Mouse (Mus musculus): ENCODE measurements around the gene Gpr107. TPM values are rescaled to one million over a fixed set of nuclear protein-coding genes. Genes with fewer than 3 reads are reported as not detected.
A peak's percentile ranks its signal among the peaks of the same experiment; 100 is the strongest.

Gpr107 gene
- polyA plus RNA-seq, 1 experiment from 2014 or later, result 9.8 TPM

DNA sequence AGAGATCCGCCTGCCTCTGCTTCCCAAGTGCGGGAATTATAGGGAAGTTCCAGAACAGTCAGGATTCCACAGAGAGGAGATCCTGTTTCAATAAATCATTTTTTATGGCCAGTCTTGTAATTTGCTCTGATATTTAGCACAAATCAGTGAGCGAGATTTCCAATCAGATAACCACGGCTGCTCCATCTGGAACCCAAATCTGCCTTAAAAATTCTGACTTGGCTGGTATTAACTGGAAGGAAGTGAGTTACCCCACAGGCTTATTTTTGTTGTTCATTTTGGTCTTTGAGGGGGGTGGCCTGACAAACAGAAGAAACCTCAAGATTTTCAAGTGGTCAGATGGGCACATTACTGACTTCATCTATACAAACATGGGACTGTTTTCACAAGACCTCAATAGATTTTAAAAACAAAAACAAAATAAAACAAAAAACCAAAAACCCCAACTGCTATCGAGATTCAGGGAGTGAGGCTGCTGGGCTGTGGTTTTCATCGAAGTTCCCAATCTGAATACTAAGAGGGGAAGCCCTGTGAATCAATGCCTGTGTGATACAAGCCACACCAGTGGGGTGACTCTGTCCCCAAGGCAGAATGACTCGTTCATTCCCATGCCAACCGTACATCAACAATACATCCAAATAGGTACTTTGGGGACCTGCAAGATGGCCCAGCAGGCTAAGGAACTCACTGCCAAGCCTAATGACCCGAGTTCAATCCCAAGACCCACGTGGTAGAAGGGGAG lies 33.3 kb upstream of the Gpr107 start:
- Histone ChIP-seq H3K27ac (ENCODE audit: low read depth) (no peak overlapping the region), H3K4me1 (ENCODE audit: insufficient read depth) (peaks cover 26% of the 10 kb centered on the region), H3K9me3 (ENCODE audit: low read length) (no peaks in the 10 kb centered on the region), H3K9ac (replicated peaks) (no peak overlapping the region), H3K36me3 (replicated peaks; ENCODE audit: insufficient read depth, low read length) (no peaks in the 10 kb centered on the region), H3K4me3 (ENCODE audit: low read depth, low read length) (no peak overlapping the region), H3K27me3 (ENCODE audit: insufficient read depth, low read length) (no peaks in the 10 kb centered on the region), H3K4me2 (ENCODE audit: low read depth, low read length) (no peak overlapping the region)
- no peak for ATAC-seq
- no peak for TF ChIP-seq EP300 (IDR thresholded peaks at IDR 0.05; ENCODE audit: low read depth)
- no peak for TF ChIP-seq CTCF (IDR thresholded peaks at IDR 0.05; ENCODE audit: low read depth)
- WGBS (ENCODE audit: insufficient replicate concordance), result 65% methylated on average over 10 of the region's 10 CpGs
- DNase-seq, result no peak

DNA sequence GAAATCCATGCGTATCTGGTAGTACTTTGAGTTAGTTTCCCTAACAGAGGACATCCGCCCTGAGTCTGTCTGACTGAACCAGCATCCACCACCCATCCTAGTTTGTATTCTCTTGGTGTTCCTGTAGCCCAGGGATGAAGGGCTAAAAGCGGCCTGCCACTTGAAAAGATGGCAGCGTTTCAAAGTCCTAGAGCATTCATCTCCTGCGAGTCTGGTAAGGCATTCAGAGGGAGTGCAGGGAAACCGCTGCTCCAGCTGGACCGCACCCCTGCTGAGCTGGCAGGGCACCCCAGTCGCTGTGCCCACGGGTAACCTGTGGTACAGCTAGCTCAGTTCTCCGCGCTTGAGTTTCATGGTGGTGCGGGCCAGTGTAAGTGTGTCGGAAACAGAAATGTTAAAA lies 32.3 kb upstream of the Gpr107 start:
- TF ChIP-seq CTCF (IDR thresholded peaks at IDR 0.05; ENCODE audit: low read depth), result no peak
- TF ChIP-seq EP300 (IDR thresholded peaks at IDR 0.05; ENCODE audit: low read depth), result no peak
- WGBS (ENCODE audit: insufficient replicate concordance), result 74% methylated on average over 13 of the region's 13 CpGs
- H3K27ac ChIP-seq (ENCODE audit: low read depth), result peak overlapping the region; percentile 22; the same call in 1 of the 2 replicates
- no peaks in the 10 kb centered on the region for H3K36me3 ChIP-seq (replicated peaks; ENCODE audit: insufficient read depth, low read length)
- no peak overlapping the region for H3K9ac ChIP-seq (replicated peaks)
- DNase-seq, result no peak
- H3K9me3 ChIP-seq (ENCODE audit: low read length), result no peaks in the 10 kb centered on the region
- no peaks in the 10 kb centered on the region for H3K27me3 ChIP-seq (ENCODE audit: insufficient read depth, low read length)
- H3K4me2 ChIP-seq (ENCODE audit: low read depth, low read length), result no peak overlapping the region
- peaks cover 27% of the 10 kb centered on the region for H3K4me1 ChIP-seq (ENCODE audit: insufficient read depth)
- ATAC-seq, result no peak
- no peak overlapping the region for H3K4me3 ChIP-seq (ENCODE audit: low read depth, low read length)

DNA sequence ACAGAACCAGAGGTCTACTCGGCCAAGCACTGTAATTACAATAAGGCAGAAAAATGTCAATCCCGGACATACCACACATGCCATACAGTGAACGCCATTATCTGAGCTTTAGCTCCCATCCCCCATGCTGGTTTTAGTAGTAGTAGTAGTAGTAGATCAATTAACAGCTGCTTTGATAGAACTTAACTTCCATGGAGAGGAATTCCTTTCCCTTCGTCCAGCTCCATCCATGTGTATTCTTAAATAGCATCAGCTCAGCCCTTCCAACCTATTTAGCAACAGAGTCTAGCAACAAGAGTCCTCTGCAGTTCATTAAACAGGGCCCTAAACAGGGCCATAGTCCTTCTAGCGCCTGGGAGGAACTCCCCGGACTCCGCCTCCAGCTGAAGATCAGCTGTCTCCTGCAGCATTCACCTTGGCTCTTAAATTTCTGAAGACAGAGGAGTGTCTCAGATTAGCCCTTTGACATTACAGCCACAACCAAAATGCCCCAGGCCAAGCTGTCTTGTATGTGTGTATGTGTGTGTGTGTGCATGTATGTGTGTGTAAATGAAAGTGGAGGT lies 30.9 kb upstream of the Gpr107 start:
- Histone ChIP-seq H3K9ac (replicated peaks) (no peak overlapping the region), H3K4me1 (ENCODE audit: insufficient read depth) (peaks cover 15% of the 10 kb centered on the region), H3K27me3 (ENCODE audit: insufficient read depth, low read length) (no peaks in the 10 kb centered on the region), H3K4me3 (ENCODE audit: low read depth, low read length) (no peak overlapping the region), H3K4me2 (ENCODE audit: low read depth, low read length) (no peak overlapping the region), H3K27ac (ENCODE audit: low read depth) (no peak overlapping the region), H3K9me3 (ENCODE audit: low read length) (no peaks in the 10 kb centered on the region), H3K36me3 (replicated peaks; ENCODE audit: insufficient read depth, low read length) (no peaks in the 10 kb centered on the region)
- TF ChIP-seq EP300 (IDR thresholded peaks at IDR 0.05; ENCODE audit: low read depth), result no peak
- TF ChIP-seq CTCF (IDR thresholded peaks at IDR 0.05; ENCODE audit: low read depth), result no peak
- no peak for ATAC-seq
- WGBS (ENCODE audit: insufficient replicate concordance), result 64% methylated on average over 7 of the region's 7 CpGs
- no peak for DNase-seq

DNA sequence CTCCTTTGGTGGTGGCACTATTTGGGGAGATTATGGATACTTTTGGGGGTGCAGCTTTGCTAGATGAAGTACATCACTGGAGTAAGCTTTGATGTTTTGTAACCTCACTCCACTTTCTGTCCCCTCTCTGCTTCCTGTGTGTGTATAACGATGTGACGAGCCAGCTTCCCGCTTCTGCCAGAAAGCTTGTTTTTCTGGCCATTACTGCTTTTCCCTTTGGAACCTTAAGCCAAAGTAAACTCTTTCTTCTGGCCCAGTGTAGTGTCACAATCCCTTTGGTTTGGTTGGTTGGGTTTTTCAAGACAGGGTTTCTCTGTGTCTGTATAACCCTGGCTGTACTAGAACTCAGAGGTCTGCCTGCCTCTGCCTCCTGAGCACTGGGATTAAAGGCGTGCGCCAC lies 29.3 kb upstream of the Gpr107 start:
- Histone ChIP-seq H3K4me3 (ENCODE audit: low read depth, low read length) (no peak overlapping the region), H3K36me3 (replicated peaks; ENCODE audit: insufficient read depth, low read length) (no peaks in the 10 kb centered on the region), H3K27ac (ENCODE audit: low read depth) (no peak overlapping the region), H3K27me3 (ENCODE audit: insufficient read depth, low read length) (no peaks in the 10 kb centered on the region), H3K4me1 (ENCODE audit: insufficient read depth) (peaks cover 13% of the 10 kb centered on the region), H3K9ac (replicated peaks) (no peak overlapping the region), H3K4me2 (ENCODE audit: low read depth, low read length) (no peak overlapping the region), H3K9me3 (ENCODE audit: low read length) (no peaks in the 10 kb centered on the region)
- 76% methylated on average over 5 of the region's 5 CpGs for WGBS (ENCODE audit: insufficient replicate concordance)
- no peak for TF ChIP-seq EP300 (IDR thresholded peaks at IDR 0.05; ENCODE audit: low read depth)
- no peak for TF ChIP-seq CTCF (IDR thresholded peaks at IDR 0.05; ENCODE audit: low read depth)
- no peak for ATAC-seq
- DNase-seq, result no peak

DNA sequence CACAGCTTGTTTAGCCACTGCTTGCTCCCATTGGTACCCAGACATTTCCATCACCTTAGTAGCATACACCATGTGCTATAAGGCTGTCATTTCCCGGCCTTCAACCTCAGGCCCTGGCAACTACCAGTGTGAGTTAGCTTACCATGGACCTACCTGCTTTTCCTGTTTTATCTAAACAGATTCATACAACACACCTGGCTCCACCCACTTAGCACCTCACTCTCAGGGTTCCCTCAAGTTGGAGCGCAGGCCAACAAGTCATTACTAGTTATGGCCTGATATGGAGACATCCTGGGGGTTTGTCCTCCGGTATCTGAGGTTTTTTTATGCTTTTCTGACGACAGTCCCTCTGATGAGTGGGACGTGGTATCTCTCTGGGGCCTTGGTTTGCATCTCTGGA lies 28.6 kb upstream of the Gpr107 start:
- no peak overlapping the region for H3K9ac ChIP-seq (replicated peaks)
- DNase-seq (no peak), ATAC-seq (no peak)
- H3K4me2 ChIP-seq (ENCODE audit: low read depth, low read length), result no peak overlapping the region
- no peak overlapping the region for H3K4me3 ChIP-seq (ENCODE audit: low read depth, low read length)
- no peak overlapping the region for H3K27ac ChIP-seq (ENCODE audit: low read depth)
- WGBS (ENCODE audit: insufficient replicate concordance), result 82% methylated on average over 5 of the region's 5 CpGs
- TF ChIP-seq CTCF (IDR thresholded peaks at IDR 0.05; ENCODE audit: low read depth), result no peak
- TF ChIP-seq EP300 (IDR thresholded peaks at IDR 0.05; ENCODE audit: low read depth), result no peak
- H3K4me1 ChIP-seq (ENCODE audit: insufficient read depth), result peaks cover 18% of the 10 kb centered on the region
- no peaks in the 10 kb centered on the region for H3K36me3 ChIP-seq (replicated peaks; ENCODE audit: insufficient read depth, low read length)
- H3K27me3 ChIP-seq (ENCODE audit: insufficient read depth, low read length), result no peaks in the 10 kb centered on the region
- no peaks in the 10 kb centered on the region for H3K9me3 ChIP-seq (ENCODE audit: low read length)

DNA sequence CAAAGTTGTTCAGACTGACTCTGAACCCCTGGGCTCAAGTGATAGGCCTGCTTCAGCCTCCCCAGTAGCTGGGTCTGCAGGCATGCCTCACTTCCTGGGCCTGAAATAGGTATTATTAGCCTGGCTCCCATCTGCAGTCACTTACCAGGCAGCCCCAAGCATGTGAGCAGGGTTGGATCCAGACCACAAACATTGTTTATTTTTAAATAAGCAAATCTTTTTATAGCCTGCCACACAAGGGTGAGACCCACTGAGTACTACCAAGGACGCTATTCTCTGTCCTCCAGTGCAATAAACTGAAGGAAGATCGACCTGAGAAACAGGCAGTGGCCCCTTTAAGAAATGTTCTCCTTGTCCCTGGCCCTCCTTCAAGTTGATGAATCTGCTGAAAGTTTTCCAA lies 27.4 kb upstream of the Gpr107 start:
- H3K36me3 ChIP-seq (replicated peaks; ENCODE audit: insufficient read depth, low read length), result no peaks in the 10 kb centered on the region
- 44% methylated on average over 2 of the region's 2 CpGs for WGBS (ENCODE audit: insufficient replicate concordance)
- no peak overlapping the region for H3K27ac ChIP-seq (ENCODE audit: low read depth)
- DNase-seq (no peak), ATAC-seq (no peak)
- TF ChIP-seq CTCF (IDR thresholded peaks at IDR 0.05; ENCODE audit: low read depth) (no peak), EP300 (IDR thresholded peaks at IDR 0.05; ENCODE audit: low read depth) (no peak)
- H3K9me3 ChIP-seq (ENCODE audit: low read length), result no peaks in the 10 kb centered on the region
- no peak overlapping the region for H3K4me3 ChIP-seq (ENCODE audit: low read depth, low read length)
- H3K4me1 ChIP-seq (ENCODE audit: insufficient read depth), result peaks cover 15% of the 10 kb centered on the region
- H3K27me3 ChIP-seq (ENCODE audit: insufficient read depth, low read length), result no peaks in the 10 kb centered on the region
- no peak overlapping the region for H3K9ac ChIP-seq (replicated peaks)
- no peak overlapping the region for H3K4me2 ChIP-seq (ENCODE audit: low read depth, low read length)

All from liver, postnatal 0 days (tissue).